Mouse (Mus musculus) thymus, adult 18-20 months (tissue): ENCODE results near the gene Olfr713.

Source experiments
- DNase-seq, 2 experiments: peaks; one replicate each; pipeline ENCODE4 v3.0.0; 2022; ENCODE audit warnings: mixed read lengths in 2 of 2

The Olfr713 gene

GRCm38 (mm10) chr7:107030874-107031273 lies at the start of gene Olfr713:
Gene Olfr713 (plus strand): TSS chr7:107031174.
- no peak for DNase-seq

- no peak for DNase-seq
These were observed 45.7 kb upstream of the Olfr713 start for GRCm38 (mm10) chr7:106985236-106985635.

- no peak for DNase-seq
These were observed 30.2 kb upstream of the Olfr713 start for GRCm38 (mm10) chr7:107000798-107001197.

- DNase-seq: no peak
These were observed 26.8 kb upstream of the Olfr713 start for GRCm38 (mm10) chr7:107004169-107004568.

- DNase-seq: no peak
These were observed 25.0 kb upstream of the Olfr713 start, which contains the start of gene Olfr2 for GRCm38 (mm10) chr7:107005972-107006371. Gene Olfr2 (minus strand): TSS chr7:107006072.

- no peak for DNase-seq
These were observed 9.1 kb downstream of the Olfr713 start for GRCm38 (mm10) chr7:107039934-107040563.

DNA sequence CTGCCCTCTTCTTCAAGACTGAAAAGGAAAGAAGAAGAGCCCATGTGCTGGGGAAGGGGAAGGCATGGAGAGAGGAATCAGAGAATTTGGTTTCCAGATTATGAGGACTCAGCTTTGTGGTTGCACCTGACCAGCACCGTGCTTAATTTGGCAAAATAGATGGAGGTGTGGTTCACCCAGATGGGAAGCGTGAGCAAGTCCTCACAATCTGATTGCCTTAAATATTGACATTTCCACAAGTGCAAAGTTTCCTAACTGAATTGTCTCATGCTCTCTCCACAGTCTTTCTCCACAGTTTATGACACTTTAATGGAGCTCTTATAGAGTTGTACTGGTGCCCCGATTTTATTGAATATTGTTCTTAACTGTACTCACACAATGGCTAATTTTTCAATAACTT lies 12.2 kb downstream of the Olfr713 start:
- DNase-seq: no peak

GRCm38 (mm10) chr7:107044407-107044806 lies 13.4 kb downstream of the Olfr713 start:
- no peak for DNase-seq

DNA sequence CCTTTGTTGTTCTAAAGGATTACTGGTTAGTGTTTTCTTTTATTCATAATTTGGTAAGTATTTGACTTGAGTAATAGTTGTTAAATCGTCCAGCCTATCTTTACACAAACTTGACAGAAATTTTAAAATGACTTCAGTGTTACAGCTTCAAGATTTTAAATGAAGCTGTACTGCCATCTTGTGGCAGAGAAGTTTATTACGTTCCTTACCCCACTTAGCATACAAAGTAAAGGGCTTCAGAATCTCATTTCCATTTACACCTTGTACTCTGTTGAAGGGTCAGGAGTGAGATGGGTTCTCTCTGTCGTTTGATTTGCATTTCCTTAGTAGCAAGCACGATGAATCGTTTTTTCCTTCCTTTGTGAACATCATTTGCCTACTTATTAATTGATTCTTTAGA lies 14.9 kb downstream of the Olfr713 start:
- DNase-seq: no peak

DNA sequence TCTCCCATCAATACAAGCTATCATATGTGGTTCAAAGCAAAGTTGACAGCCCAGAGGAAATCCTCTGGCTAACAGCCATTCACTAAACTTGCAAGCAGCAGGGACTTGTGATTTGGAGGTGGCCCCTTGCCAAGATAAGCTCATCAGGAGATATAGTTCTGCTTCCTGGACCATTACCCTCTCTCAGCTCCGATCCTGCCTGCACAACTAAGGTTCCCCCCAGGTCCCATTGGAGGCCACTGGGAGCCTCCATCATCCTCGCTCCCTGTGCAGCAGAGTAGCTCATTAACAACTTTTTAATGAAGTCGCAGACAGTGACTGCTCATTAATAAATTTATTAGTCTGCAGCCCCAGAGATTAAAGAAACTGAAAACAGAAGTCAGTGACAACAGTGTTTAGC lies 16.6 kb downstream of the Olfr713 start:
- no peak for DNase-seq

DNA sequence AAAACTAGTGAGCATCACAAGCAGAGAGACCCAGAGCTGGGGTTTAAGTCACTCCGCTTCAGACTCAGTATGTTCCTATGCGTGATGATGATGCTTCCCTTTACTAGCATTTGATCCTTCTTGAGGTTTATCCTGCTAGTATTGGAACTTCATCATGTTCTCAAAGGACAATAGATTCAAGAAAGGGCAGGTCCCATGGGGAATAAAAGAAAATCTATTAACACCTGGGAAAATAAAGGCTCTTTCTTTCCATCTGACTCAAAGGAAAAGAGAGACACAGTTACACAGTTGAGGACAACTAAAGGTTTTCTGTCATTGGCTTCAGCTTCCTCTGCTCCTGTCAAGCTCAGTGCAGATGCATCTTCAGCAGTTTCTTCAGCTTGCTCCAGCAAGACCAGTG lies 39.7 kb downstream of the Olfr713 start, which contains the start of gene Olfr714:
Gene Olfr714 (plus strand): TSS at position 301 of the 400 bp plus-strand sequence.
- DNase-seq: no peak
